Mouse (Mus musculus): ENCODE measurements around the gene S100a4. TPM values are rescaled to one million over a fixed set of nuclear protein-coding genes. Genes with fewer than 3 reads are reported as not detected.
A peak's percentile ranks its signal among the peaks of the same experiment; 100 is the strongest.

The S100a4 gene
- 10 to 100 TPM in 1 of 2 experiments, 1 to 10 TPM in 1; 5.1 to 14.9 TPM for total RNA-seq (2021)
- long read RNA-seq, experiment 1 = 0 reads
- long read RNA-seq, experiment 2 = 0 reads

GRCm38 (mm10) chr3:90603623-90604022 lies at the start of gene S100a4:
Gene S100a4 (plus strand): TSS chr3:90603771.
- no peak for DNase-seq (ENCODE audit: low spot score in 2 of 2)

DNA sequence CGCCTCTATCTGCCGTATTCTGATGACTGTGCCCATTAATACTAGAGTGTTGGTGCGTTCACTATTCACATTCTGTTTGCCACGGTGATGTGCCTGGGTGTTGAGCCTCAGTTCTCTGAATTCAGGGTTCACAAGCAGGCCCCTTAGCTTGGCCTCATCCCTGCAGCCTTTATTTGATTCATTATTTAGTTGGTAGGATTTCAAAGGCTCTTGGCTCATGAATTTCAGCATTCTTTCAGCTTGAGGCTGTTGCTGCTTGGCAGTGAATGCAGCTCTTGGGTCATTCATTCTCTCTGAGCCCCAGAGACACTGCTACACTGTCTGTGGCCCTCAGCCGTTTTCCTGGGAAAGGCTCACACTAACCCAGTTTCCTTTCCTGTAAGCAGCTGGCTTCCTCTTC lies 47.6 kb upstream of the S100a4 start:
- DNase-seq (ENCODE audit: low spot score in 2 of 2) = no peak

DNA sequence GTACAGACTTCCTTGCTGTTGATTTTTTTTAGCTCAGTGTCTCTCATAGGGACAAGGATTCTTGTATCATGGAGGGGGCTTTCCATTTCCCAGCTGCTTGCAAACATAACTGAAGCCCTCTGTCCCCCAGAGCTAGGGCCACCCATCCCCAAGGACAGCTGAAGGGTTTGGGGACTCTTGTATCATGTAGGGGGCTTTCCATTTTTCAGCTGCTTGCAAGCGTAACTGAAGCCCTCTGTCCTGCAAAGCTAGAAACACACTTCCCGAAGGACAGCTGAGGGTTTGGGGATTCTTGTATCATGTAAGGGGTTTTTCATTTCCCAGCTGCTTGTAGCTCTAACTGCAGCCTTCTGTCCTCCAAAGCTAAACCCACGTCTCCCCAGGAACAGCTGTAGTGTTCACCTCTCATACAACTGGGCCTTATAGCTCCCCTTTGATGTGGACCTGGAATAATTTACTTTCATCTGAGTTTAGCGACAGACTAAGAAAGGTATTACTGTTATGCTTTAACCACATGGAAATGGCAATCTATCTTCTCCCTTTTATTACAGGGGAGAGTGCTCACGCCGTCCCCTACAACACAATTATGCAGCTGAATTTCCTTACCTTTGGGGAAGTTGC lies 43.5 kb upstream of the S100a4 start, which contains the start of gene S100a3:
TSS of gene S100a3 (plus strand) at position 571 of the 621 bp plus-strand sequence.
- DNase-seq (ENCODE audit: low spot score in 2 of 2) = no peak

DNA sequence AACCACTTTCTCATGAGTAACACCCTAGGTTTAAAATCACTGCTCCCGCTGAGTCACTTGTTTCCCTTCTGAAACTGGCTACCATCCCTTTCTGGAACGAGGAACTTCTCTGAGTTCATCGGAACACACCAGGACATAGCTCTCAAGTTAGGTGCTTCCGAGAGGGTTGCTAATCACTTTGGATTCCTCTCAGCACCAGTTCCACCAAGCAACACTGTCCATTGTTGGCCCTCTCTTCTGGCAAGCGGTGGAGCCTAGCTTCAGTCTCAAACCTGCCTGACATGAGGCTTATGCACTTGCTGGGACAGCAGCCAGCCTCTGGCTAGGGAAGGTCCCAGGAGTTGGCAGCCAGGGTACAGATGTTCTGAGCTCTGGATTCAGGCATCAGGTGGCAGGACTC lies 28.9 kb upstream of the S100a4 start:
- no peak for DNase-seq (ENCODE audit: low spot score in 2 of 2)

- no peak for DNase-seq (ENCODE audit: low spot score in 2 of 2)
Measured at GRCm38 (mm10) chr3:90575320-90575719, 28.3 kb upstream of the S100a4 start.

GRCm38 (mm10) chr3:90576351-90577001 lies 27.1 kb upstream of the S100a4 start:
- DNase-seq (ENCODE audit: low spot score in 2 of 2) = no peak

DNA sequence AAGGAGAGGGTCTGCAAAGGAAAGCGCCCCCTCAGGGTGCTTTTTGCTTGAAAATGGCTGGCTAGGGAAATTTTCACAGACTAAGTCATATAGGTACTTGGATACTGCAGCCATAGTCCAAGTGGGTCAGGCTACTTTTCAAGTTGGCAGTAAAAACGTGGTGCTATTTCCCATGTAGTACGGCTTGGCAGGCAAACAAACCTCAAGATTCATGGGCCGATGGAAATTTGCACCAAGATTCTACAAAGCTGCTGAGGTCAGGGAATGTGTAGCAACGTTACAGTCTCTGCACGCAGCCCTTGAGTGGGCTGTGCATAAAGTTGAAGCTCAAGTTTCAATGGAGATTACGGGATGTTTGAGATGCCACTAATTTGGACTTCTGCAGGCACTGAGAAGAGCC lies 24.1 kb upstream of the S100a4 start:
- no peak for DNase-seq (ENCODE audit: low spot score in 2 of 2)

GRCm38 (mm10) chr3:90581141-90581540 lies 22.4 kb upstream of the S100a4 start:
- no peak for DNase-seq (ENCODE audit: low spot score in 2 of 2)

- no peak for DNase-seq (ENCODE audit: low spot score in 2 of 2)
Measured at GRCm38 (mm10) chr3:90582156-90582555, 21.4 kb upstream of the S100a4 start.

DNA sequence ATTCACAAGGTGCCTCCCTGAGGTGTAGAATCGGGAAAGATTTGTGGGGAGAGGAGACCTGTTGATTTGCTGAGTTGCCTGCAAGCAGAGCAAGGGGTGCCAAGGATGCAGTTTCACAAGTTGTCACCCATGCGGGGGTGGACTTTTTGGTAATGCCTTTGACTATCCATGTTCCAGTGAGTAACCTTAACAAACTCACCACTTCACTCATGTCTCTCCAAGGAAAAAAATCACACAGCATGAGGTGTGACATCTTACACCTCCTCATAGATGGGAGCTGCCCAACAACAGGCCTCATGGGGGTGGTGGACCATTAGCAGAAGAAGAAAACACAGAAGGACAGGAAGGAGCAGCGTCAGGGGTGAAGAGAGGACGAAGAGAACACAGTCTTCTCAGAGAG lies 21.0 kb upstream of the S100a4 start:
- no peak for DNase-seq (ENCODE audit: low spot score in 2 of 2)

GRCm38 (mm10) chr3:90583893-90584292 lies 19.7 kb upstream of the S100a4 start:
- DNase-seq (ENCODE audit: low spot score in 2 of 2) = no peak

- DNase-seq (ENCODE audit: low spot score in 2 of 2) = peak; percentile 47 to 60
Measured at GRCm38 (mm10) chr3:90585595-90585994, 18.0 kb upstream of the S100a4 start.

DNA sequence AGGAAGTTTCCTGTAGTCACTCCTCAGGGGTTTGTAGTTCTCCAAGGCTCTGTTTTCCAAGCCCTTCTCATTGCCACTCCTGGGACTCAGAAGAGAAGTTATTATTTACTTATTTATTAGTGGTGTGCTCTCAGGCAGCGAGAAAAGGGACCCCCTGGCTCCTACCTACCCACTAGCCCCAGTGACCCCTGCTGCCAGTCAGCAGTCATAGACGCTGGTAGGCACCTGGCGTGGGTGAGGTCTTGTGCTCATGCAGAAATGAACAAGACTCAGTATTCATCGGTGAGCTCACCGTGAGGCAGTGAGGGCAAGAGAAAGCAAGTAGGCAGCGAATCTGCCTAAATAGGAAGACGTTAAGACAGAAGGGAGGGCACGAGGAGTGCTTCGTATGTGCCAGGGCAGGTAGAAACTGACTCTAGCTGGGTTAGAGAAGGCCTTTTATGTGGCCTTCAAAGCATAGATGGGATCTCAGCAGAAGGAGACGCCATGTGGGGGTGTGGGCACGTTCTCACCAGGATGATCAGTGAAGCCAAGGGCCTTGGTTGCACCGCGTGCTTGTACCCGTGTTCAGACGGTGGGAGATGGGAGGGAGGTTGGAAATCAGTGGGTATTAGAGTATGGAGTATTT lies 17.4 kb upstream of the S100a4 start:
- no peak for DNase-seq (ENCODE audit: low spot score in 2 of 2)

GRCm38 (mm10) chr3:90586906-90587305 lies 16.7 kb upstream of the S100a4 start:
- peak; percentile 68 to 70 for DNase-seq (ENCODE audit: low spot score in 2 of 2)

- no peak for DNase-seq (ENCODE audit: low spot score in 2 of 2)
Measured at GRCm38 (mm10) chr3:90587361-90588101, 16.0 kb upstream of the S100a4 start.

DNA sequence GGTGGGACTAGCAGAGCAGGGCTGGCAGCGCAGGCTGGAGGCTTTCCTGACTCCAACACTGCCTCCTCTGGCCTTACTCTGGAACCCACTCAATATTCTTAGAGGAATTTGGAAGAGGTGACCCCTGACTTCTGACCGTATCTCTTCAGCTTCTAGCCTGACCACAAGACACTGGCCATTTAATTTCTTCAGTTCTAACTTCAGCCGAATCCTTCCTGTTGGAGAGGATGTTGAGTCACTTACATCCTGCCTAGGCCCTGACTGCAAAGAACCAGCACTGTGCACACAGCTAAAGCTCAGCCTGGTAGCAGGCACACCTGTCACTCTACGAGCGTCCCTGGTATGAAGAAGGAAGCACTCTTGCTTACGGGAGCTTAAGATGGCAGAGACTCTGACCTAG lies 14.2 kb upstream of the S100a4 start:
- DNase-seq (ENCODE audit: low spot score in 2 of 2) = no peak

DNA sequence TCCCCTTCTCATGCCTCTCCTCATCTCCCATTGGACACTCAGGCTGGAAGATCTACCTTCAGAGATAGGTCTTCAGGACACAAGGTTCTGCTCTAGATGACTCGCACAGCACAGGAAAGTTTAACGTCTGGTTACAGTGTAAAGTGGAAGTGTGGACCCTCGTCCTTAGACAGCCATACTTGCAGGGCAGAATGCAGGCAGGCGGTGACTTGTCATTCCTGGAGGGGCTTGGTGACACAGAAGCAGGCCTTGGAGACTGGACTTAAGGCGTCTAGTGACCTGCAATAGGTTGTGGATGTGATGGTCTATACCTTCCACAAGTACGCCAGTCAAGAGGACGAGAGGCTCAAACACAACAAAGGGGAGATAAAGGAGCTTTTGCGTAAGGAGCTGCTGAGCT lies 13.6 kb upstream of the S100a4 start, which contains the start of gene S100a2:
TSS of gene S100a2 (plus strand) at position 301 of the 400 bp plus-strand sequence.
- no peak for DNase-seq (ENCODE audit: low spot score in 2 of 2)

DNA sequence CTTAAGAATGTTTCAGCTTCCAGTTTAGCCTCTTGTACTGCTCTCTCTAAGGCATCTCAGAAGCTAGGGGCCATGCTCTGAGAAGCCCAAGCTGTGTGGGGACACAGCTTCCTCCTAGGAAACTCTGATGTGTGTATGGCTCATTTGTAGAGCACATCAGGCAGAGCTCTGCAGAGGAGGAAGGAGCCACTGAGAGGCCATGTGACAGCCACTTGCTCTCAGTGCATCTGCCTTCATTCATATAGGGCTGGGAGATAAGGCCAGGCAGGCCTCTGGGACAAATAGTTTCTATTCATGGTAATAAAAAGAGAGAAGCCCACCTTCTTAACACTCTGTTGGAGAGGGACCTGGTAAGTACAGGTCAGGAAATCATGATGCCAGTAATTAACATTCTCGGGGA lies 9.1 kb upstream of the S100a4 start:
- DNase-seq (ENCODE audit: low spot score in 2 of 2) = no peak

DNA sequence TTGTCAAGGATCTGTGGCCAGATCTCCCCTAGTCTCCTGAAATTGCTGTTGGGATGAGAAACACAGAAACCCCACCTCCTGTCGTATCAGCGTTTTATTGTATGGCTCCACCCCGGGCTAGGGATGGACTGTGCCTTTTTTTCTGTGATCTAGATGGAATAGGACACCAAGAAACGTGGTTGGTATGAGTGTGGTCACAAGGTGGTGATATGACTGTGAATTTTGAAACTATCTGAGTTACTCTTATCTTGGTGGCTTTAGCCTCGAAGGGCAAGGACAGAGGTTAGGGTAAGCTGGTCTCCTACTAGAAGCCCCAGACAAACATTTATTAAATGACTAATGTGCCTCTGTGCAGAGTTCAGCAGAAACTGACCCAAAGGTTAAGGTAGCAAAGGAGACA lies 8.0 kb upstream of the S100a4 start:
- no peak for DNase-seq (ENCODE audit: low spot score in 2 of 2)

- no peak for DNase-seq (ENCODE audit: low spot score in 2 of 2)
Measured at GRCm38 (mm10) chr3:90596810-90597209, 6.8 kb upstream of the S100a4 start.

DNA sequence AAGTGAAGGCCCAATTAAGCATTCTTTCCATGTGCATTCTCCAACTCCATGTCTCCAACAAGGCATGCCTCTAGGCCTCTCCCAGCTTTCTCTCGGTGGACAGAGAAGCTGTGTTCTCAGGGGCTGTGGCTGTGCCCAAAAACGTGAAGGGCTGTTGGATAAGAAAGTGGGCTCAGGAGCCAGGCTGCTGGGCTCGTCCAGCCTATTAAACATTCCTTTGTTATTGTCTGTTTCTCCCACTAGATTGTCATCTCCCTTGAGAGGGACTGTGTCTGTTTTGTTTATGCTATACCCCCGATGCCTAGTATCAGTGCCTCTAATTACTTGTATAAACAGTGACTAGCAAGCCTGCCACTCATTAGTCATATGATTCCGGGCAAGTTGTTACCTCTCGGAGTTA lies 5.8 kb upstream of the S100a4 start:
- no peak for DNase-seq (ENCODE audit: low spot score in 2 of 2)

- DNase-seq (ENCODE audit: low spot score in 2 of 2) = no peak
Measured at GRCm38 (mm10) chr3:90598212-90598611, 5.4 kb upstream of the S100a4 start.

All from adrenal gland, adult 18-20 months (tissue).